Mouse (Mus musculus): Measurements from ENCODE around the gene Inpp5e.

The Inpp5e gene

DNA sequence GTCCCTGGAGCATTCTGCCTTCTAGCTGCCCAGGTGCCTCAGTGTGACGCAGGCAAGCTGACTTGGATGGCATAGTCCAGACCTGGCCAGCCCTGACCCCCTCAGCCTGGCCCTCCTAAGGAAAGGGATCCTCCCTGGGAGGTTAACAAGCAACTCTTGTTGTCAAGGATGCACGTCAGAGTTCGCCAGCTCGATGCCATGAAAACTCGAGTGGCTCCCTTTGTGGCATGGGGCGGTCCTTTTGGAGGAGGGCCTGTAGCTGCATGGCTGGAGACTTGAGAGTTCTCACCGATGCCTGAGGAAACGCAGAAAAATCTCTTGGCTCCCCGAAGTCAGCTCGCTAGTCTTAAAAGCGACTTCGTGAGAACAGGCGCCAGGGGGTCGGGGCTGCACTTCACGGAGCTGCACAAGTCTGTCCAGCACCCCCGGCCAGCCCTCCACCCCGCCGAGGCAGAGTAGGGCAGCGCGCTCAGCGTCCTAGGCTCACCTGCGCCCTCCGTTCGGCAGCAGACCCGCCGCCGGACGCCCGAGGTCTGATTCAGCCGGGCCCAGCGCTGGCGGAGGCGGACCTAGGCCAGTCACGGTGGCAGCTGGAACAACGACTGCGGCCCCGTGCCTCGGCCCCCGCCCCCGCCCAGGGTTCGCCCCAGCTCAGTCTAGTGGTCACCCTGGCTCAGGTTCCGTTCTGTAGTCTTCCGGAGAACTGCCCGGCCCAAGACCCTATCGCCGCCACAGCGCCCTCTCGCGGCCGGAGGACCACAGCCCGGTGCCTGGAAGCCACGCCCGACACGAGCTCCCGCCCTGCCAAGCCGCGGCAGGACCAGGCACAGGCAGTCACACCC is at the start of gene Inpp5e:
Gene Inpp5e, minus strand, starts transcription at position 689 of the 842 bp plus-strand sequence.
- peak; percentile 96 for DNase-seq (ENCODE audit: low read depth, low spot score)
- Histone ChIP-seq H3K36me3 (ENCODE audit: control insufficient read depth, insufficient read depth, low read length, poor library complexity, severe bottlenecking) (no peaks in the 10 kb centered on the region; the same call in 1 of the 2 replicates), H3K27me3 (ENCODE audit: control insufficient read depth, insufficient read depth, low read length, poor library complexity, severe bottlenecking) (no peaks in the 10 kb centered on the region)

DNA sequence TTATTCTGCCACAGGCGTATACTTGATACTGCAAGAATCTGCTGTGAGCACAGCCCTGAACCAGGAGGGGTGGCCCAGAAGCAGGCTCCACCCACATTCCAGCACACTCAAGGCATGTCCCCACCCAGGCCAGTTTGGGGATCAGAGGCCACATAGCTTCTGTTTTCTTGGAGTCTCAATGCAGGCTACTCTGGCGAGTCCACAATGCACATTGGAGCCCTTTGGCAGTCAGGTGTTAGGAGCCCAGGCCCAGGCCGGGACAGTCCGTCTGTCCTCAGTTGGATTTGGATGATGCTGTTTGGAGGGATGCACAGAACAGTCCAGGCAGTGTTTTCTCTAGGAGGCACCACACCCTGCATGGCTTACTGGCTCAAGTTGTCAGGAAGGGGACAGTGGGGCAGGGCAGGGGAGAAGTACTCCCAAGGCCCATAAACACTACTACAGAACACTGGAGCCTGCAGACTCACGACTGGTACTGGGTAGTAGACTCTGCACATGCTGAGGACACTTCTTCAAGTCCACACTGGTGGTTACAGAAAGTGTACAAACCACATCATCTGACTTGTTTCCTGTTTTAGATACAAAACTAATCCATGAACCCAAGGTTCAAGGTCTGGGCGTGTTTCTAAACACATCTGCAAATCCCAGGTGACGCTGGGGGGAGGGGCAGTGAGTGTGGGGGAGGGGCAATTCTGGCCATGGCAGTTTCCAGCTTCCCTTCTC is 49.6 kb upstream of the Inpp5e start:
- H3K36me3 ChIP-seq (ENCODE audit: control insufficient read depth, insufficient read depth, low read length, poor library complexity, severe bottlenecking), result peaks cover 2% of the 10 kb centered on the region
- H3K27me3 ChIP-seq (ENCODE audit: control insufficient read depth, insufficient read depth, low read length, poor library complexity, severe bottlenecking), result no peaks in the 10 kb centered on the region
- no peak for DNase-seq (ENCODE audit: low read depth, low spot score)

DNA sequence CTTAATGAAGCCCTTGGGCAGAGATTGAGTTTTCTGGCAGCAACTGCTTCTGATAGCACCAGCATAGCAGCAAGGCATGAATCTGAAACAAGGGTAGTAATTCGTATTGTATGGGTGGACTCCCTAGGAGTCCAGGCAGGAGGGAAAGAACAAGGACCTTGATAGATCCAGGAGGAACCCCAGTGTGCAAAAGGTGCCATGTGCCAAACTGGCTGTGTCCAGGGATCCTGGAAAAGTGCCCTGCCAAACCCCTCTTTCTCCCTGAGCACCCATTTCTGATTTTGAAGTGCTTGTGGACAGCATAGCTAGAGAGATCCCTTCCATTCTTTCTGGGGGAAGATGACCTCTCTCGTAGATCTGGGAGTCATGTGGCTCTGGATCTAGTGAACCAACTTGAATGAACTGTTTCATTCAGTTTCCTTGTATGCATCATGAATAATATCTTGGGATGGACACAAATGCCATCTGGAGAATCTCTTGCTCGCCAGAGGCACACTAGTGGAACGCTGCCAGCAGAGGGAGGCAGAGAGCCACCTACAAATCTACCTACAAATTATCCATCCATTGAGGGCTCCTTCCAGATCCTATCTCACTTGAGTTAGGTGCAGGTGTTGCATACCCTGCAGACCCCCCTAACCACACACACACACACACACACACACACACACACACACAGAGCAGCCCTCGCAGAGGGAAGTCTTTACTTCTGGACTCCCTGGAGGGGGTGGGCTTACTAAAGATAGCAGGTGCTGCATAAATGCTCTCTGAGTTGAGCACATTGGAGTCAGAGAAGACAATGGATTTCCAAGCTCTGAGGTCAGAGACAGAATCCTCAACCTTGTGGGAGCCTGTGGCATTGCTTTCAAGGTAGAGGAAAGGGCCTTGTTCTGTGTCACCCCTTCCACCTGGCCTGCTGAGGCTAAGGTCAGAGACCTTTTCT is 40.4 kb upstream of the Inpp5e start:
- no peaks in the 10 kb centered on the region for H3K27me3 ChIP-seq (ENCODE audit: control insufficient read depth, insufficient read depth, low read length, poor library complexity, severe bottlenecking)
- H3K36me3 ChIP-seq (ENCODE audit: control insufficient read depth, insufficient read depth, low read length, poor library complexity, severe bottlenecking), result no peaks in the 10 kb centered on the region
- peak; percentile 85 for DNase-seq (ENCODE audit: low read depth, low spot score)

DNA sequence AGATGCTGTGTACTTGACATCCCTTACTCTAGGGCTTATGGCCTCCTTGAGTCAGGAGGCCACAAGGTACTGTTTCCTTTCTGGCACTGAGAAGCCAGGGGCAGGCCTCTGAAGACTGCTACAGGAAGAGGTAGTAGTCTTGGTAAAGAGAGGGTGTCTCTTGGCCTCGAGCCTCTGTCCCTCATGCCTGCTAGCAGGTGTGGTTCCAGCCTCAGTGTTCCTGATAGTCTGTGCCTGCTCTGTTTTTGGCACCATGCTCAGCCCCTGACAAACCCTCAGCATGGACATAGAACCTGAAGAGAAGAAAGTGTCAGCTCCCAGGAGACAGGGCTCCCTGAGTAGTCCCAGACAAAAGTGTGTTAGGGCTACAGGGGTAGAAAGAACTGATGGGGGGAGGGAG is 38.4 kb upstream of the Inpp5e start:
- no peak for DNase-seq (ENCODE audit: low read depth, low spot score)
- Histone ChIP-seq H3K36me3 (ENCODE audit: control insufficient read depth, insufficient read depth, low read length, poor library complexity, severe bottlenecking) (no peaks in the 10 kb centered on the region), H3K27me3 (ENCODE audit: control insufficient read depth, insufficient read depth, low read length, poor library complexity, severe bottlenecking) (no peaks in the 10 kb centered on the region)

DNA sequence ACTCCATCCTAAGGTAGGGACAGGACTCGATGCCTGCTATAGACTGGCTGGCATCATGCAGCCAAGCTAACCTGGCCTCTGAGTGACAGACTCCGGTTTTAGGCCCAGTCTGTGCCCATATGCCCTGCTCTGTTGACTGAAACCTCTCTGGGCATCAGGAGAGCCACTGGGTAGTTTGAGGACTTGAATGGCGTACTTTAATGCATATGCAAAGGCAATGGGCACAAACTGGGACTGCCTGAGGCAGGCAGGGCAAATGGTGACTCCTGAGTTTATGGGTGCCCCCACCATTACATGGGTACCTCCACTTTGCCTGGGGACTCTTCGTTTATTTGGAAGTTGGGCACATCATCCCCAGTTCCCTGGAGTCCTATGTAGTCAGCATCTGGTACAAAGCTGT is 37.7 kb upstream of the Inpp5e start:
- Histone ChIP-seq H3K27me3 (ENCODE audit: control insufficient read depth, insufficient read depth, low read length, poor library complexity, severe bottlenecking) (no peaks in the 10 kb centered on the region), H3K36me3 (ENCODE audit: control insufficient read depth, insufficient read depth, low read length, poor library complexity, severe bottlenecking) (no peaks in the 10 kb centered on the region)
- no peak for DNase-seq (ENCODE audit: low read depth, low spot score)

DNA sequence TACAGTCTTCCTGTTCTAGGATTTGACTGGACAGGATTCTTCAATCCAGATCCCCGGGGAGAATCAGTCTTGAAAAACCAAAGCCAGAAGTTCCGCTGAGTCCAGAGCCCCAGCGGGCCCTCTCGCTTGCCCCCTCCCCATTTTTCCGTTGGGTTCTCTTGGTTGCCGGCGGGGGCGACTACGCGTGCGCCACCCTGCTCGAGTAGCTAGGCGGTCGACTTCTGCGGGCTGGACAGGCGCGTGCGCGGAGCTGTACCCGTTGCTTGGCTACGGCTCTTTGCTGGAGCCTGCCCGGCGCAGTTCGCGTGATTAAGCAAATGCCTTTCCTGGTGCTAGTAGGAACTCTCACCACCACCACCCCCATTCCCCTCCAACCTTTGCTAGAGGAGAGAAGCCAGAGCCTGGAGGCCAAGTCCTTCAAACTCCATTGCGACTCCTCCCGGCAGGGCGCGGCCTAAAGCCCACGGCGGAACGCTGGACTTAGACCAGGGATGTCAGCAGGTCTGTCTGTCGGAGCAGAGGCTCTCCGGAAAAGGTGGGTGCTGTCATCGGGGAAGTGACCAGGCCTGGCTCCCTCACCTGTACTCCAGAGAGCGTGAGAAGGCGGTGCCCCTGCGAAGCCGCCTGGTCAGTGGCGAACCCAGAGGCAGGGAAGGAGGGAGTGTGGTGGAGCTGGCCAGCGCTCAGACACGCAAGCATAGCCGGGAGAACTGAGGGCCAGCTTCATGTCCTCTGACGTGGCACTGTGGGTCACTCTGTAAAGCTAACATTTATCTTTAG is 36.9 kb upstream of the Inpp5e start:
- Histone ChIP-seq H3K36me3 (ENCODE audit: control insufficient read depth, insufficient read depth, low read length, poor library complexity, severe bottlenecking) (no peaks in the 10 kb centered on the region; the same call in 1 of the 2 replicates), H3K27me3 (ENCODE audit: control insufficient read depth, insufficient read depth, low read length, poor library complexity, severe bottlenecking) (no peaks in the 10 kb centered on the region)
- peak; percentile 94 for DNase-seq (ENCODE audit: low read depth, low spot score)

DNA sequence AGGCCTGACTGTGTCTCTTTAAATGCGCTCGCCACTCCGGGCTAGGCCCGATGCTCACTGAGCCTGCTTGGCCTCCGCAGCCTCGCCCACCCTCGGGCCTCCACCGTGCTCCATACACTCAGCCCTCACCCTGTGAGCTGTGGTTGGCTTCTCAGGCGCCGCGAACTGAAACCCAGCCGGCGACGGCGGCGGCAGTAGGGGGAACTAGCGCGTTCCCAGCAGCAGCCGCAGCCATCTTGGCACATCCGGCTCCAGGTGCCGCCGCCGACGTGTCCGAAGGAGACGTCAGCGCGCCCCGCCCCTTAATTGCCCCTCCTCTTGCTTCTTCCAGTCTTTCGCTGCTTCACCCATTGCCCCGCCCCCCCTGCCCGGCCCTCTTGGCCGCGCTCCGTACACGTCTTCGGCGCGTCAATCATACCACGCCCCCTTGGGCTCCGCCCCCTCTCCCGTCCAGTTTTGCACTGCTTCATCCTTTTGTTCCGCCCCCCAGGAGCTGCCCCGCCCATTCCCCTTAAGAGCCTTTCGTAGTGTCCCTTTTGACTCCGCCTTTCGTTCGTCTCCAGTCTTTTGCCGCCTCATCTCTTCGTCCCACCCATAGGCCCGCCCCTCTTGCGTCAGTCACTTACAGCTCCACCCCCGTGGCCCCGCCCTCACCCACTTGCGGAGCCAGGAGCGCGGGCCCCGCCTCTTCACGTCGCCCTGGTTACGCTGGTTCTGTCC is 36.1 kb upstream of the Inpp5e start, which contains the start of gene Sec16a:
Gene Sec16a, minus strand, starts transcription at position 271 of the 720 bp plus-strand sequence.
- H3K36me3 ChIP-seq (ENCODE audit: control insufficient read depth, insufficient read depth, low read length, poor library complexity, severe bottlenecking), result no peaks in the 10 kb centered on the region; the same call in 1 of the 2 replicates
- DNase-seq (ENCODE audit: low read depth, low spot score), result peak; percentile 100
- no peaks in the 10 kb centered on the region for H3K27me3 ChIP-seq (ENCODE audit: control insufficient read depth, insufficient read depth, low read length, poor library complexity, severe bottlenecking)

DNA sequence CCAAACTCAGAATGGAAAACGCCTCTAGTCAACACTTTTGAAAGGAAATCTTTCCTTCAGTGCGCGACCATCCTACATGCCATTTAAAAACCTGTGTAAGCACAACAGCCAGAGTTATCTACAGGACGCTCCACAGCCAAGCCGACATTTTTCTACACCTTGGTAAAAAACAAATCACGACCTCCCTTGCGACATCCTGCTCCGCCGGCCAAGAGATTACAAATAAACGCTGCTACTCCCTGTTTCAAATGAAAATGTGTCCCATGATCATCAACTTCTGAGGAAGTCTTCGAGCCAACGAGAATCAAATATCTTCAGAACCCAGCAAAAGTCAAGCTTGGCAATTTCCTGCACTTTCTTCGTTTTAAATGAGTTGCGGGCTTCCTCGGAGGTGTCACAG is 35.4 kb upstream of the Inpp5e start:
- DNase-seq (ENCODE audit: low read depth, low spot score), result no peak
- H3K27me3 ChIP-seq (ENCODE audit: control insufficient read depth, insufficient read depth, low read length, poor library complexity, severe bottlenecking), result no peaks in the 10 kb centered on the region
- H3K36me3 ChIP-seq (ENCODE audit: control insufficient read depth, insufficient read depth, low read length, poor library complexity, severe bottlenecking), result peaks cover 3% of the 10 kb centered on the region; the same call in 1 of the 2 replicates

DNA sequence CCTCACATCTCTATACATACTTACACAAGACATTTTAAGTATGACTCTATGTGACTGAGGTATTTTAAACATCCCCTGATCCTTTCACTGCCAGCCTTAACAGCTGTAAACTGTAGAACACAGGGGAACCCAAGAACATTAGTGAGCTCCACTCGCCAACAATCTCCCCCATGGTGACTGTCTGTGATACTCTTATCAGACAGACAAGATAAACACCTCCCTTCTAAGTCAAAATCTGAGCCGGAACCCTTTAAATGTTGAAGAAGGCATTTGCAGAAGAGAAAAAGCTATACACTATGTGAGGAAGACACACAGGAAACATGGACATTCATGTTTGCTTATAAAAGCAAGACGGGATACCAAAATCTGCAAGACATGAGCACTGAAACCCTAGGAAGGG is 34.9 kb upstream of the Inpp5e start:
- DNase-seq (ENCODE audit: low read depth, low spot score), result no peak

DNA sequence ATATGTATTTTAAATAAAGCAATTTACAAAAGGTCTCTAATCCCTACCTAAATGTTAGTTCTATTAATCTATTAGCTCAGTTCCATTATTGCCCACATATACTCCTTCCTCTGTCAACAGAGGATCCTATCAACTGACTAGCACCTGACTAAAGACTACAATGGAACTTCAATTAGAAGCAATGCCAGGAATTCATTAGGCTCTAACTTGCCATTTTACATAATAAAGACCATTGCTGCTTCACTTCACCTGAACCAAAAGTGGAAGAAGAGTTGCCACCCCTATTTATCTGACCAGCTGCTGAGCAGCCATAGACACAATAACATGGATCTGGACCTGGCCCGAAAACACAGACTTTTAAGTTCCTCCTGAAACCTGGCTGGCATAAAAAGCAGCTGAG is 33.8 kb upstream of the Inpp5e start:
- Histone ChIP-seq H3K36me3 (ENCODE audit: control insufficient read depth, insufficient read depth, low read length, poor library complexity, severe bottlenecking) (peaks cover 5% of the 10 kb centered on the region; the same call in 1 of the 2 replicates), H3K27me3 (ENCODE audit: control insufficient read depth, insufficient read depth, low read length, poor library complexity, severe bottlenecking) (no peaks in the 10 kb centered on the region)
- no peak for DNase-seq (ENCODE audit: low read depth, low spot score)

More for the DNA sequence above, 34.9 kb upstream of the Inpp5e start:
- peaks cover 3% of the 10 kb centered on the region; the same call in 1 of the 2 replicates for H3K36me3 ChIP-seq (ENCODE audit: control insufficient read depth, insufficient read depth, low read length, poor library complexity, severe bottlenecking)
- no peaks in the 10 kb centered on the region for H3K27me3 ChIP-seq (ENCODE audit: control insufficient read depth, insufficient read depth, low read length, poor library complexity, severe bottlenecking)

DNA sequence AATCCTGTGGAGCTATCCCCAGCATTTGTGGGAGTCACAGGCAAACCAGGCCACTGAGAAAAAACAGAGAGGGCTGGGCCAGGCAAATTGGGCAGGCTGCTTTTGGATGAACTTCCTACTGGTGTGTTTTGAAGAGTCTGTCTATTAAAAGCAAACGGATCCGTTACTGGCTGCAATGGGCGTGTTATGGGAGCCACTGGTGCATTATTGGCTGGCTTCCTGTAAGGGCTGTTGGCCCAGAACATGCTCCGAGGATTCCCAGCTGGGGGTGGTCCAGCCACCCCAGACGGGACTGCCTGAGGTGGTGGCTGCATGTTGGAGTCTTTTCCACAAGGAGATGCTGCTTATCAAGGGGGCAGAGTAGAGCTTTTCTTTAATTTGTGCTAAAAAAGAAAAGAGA is 32.7 kb upstream of the Inpp5e start:
- Histone ChIP-seq H3K27me3 (ENCODE audit: control insufficient read depth, insufficient read depth, low read length, poor library complexity, severe bottlenecking) (no peaks in the 10 kb centered on the region), H3K36me3 (ENCODE audit: control insufficient read depth, insufficient read depth, low read length, poor library complexity, severe bottlenecking) (peaks cover 5% of the 10 kb centered on the region; the same call in 1 of the 2 replicates)
- DNase-seq (ENCODE audit: low read depth, low spot score), result no peak

DNA sequence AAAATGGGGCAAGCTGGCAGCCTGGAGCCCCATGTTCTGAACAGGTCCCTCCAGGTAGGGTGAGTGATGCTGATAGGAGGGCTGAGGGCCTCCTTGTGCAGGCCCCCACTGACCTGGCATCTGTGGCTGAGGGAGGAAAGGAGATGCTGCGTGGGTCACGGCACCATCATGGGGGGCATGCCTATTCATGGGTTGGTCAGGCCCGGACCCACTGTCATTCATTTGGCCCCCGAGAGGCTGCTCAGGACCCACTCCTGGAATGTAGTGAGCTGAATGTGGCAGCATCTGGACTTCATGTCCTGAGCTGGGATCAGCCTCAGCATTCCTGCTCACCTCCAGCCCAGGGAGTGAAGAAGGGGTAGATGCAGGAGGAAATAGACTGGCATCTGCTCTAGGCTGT is 32.3 kb upstream of the Inpp5e start:
- no peak for DNase-seq (ENCODE audit: low read depth, low spot score)
- H3K27me3 ChIP-seq (ENCODE audit: control insufficient read depth, insufficient read depth, low read length, poor library complexity, severe bottlenecking), result no peaks in the 10 kb centered on the region
- peaks cover 5% of the 10 kb centered on the region; the same call in 1 of the 2 replicates for H3K36me3 ChIP-seq (ENCODE audit: control insufficient read depth, insufficient read depth, low read length, poor library complexity, severe bottlenecking)

DNA sequence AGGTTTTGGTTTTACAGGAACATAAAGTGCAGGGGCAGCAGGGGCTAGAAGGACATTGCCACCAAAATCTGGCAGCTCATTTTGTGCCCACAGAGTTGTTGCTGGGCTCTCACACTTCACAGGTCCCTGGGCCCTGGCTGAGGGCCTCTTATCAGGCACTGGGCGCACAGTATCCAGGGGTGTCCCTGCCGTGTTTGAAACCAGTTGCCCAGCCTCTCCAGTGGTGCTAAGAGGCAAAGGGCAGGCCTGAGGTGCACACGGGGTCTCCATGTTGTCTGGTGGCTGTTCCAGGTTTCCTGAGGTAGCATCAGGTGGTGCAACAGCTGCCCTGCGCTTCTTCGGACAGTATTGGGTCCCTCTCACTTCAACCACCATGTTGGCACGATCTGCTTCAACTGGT is 30.7 kb upstream of the Inpp5e start:
- no peak for DNase-seq (ENCODE audit: low read depth, low spot score)
- no peaks in the 10 kb centered on the region for H3K27me3 ChIP-seq (ENCODE audit: control insufficient read depth, insufficient read depth, low read length, poor library complexity, severe bottlenecking)
- H3K36me3 ChIP-seq (ENCODE audit: control insufficient read depth, insufficient read depth, low read length, poor library complexity, severe bottlenecking), result peaks cover 7% of the 10 kb centered on the region
